Mouse (Mus musculus) splenic B cell, adult 2 months (primary cell): ENCODE measurements around the gene Plekho2.

Source experiments
- DNase-seq: peaks from one replicate; pipeline ENCODE4 v3.0.0-alpha.2; 2011; ENCODE audit warnings: low read depth, low spot score
- H3K27me3 ChIP-seq: 2 replicates; pipeline ENCODE4 v1.6.1; 2012; ENCODE audit warnings: mild to moderate bottlenecking, low read length, moderate library complexity, mixed read lengths; ENCODE audit not compliant: control insufficient read depth, poor library complexity, insufficient read depth, severe bottlenecking
- H3K36me3 ChIP-seq: 2 replicates; pipeline ENCODE4 v1.6.1; 2012; ENCODE audit warnings: mild to moderate bottlenecking, low read length, moderate library complexity, mixed read lengths; ENCODE audit not compliant: control insufficient read depth, poor library complexity, insufficient read depth, severe bottlenecking

Plekho2 gene

DNA sequence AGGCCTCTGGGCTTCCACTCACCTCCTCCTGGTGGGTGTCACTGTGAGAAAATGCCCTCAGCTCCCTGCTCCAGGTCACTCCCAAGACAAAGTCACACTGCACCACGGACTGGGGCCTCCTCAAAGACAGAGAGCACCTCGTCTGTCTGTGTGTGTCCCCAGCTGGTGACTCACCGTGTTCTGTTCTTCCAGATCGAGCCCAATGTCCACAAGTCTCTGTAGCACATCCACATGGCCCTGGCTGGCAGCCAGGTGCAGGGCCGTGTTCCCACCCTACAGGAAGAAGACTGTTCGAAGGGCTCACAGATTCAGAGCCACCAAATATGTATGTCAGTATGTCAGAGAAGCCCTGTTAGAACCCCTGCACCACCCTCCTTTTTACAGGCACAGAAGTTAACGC lies 71.4 kb downstream of the Plekho2 start:
- Histone ChIP-seq H3K27me3 (no peaks in the 10 kb centered on the region), H3K36me3 (no peaks in the 10 kb centered on the region)
- no peak for DNase-seq

DNA sequence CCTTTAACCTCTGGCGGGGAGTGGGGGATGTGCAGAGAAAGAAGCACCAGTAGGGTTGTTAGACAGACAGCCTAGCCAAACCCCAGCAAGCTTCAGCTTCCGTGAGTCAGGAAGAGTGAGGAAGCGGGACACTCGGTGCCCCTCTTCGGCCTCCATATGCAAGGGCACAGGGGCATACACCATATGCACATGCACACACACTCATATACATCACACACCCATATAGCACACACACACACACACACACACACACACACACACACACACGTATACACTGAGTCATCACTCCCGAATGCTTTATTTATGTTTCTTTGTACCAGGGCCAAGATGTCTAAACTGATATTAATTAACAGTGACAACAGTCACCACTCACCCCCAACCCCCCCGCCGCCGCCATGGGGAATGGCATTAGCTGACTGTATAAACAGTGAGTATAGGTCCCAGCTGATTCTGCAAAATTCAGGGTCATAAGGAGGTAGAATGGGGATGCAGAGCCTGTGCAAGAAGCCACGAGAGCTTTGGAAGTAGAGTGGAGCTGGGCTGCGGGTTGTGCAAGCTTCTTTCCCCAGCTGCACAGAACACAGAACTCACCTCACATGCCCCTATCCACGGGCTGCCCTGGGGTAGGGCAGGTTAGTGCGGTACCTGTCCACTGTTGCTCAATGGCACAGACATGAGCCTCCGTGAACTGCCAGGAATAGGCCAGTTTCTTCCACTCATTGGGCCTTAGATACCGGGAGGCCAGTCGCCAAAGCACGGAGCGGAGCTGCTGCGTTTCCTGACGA lies 76.9 kb downstream of the Plekho2 start:
- no peaks in the 10 kb centered on the region for H3K27me3 ChIP-seq
- no peak for DNase-seq
- no peaks in the 10 kb centered on the region for H3K36me3 ChIP-seq
